Mouse (Mus musculus) gastrocnemius, adult 18-20 months (tissue): ENCODE data around the gene Gm15085. TPM values are rescaled to one million over a fixed set of nuclear protein-coding genes. Genes with fewer than 3 reads are reported as not detected.
"Not testable (repeated sequence)": the region's sequence is repeated elsewhere in the genome, so short reads cannot be mapped to it uniquely, and the experiment has no call there.

Experiments
- DNase-seq: peaks from one replicate; pipeline ENCODE4 v3.0.0; 2021; ENCODE audit warnings: low spot score
- long read RNA-seq, 2 experiments: library from polyadenylated mRNA; stranded (forward); transcript quantifications; one replicate each; pipeline ENCODE4 v2.0.0; 2021
- total RNA-seq, 2 experiments: library from RNA; stranded (reverse); gene quantifications; 2 replicates each; pipeline ENCODE4 v1.2.3; 2021

Gene Gm15085
- not detected for total RNA-seq
- long read RNA-seq, experiment 1 = 0 reads
- long read RNA-seq, experiment 2 = 0 reads

DNA sequence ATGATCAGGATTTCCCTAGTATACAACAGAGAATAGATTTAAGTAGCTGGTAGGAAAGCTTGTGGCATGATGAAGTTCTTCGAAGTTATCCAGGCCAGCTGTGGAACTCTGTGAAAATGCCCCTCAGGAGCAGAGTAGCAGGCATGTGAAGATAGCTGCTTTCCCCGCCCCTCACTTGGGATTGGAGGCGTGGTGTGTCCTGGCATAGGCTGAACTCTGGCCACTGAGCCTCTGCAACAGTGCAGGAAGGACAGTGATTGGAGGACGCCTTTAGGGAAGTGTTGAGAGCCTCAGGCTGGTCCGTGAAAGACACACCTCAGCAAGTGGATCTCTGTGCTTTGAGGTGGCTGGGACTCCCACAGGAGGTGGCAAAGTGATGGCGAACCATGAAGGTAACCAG, at the start of gene Gm15085:
Gm15085 (plus strand) TSS at position 301 of the 400 bp plus-strand sequence.
- DNase-seq = not testable (repeated sequence)

Other genes starting within 250 kb of the Gm15085 start
- not detected for gene Gm15093, start 175.2 kb upstream of the Gm15085 start, total RNA-seq
- gene Gm10439, start 147.0 kb downstream of the Gm15085 start, total RNA-seq = not detected